Mouse (Mus musculus) lung, adult 2 months (tissue): ENCODE data around the gene Slc25a21.

ENCODE experiments used
- CTCF ChIP-seq: fragments of 200-500 bp; IDR thresholded peaks from 2 replicates; pipeline ENCODE4 v1.5.1; 2011; ENCODE audit warnings: mild to moderate bottlenecking, low read length, control low read depth; ENCODE audit not compliant: insufficient read depth
- POLR2A ChIP-seq: fragments of 200-500 bp; IDR thresholded peaks from 2 replicates; pipeline ENCODE4 v1.6.1; 2011; ENCODE audit warnings: low read depth, mild to moderate bottlenecking, control low read depth, low read length, borderline replicate concordance; ENCODE audit errors: extremely low read depth

DNA sequence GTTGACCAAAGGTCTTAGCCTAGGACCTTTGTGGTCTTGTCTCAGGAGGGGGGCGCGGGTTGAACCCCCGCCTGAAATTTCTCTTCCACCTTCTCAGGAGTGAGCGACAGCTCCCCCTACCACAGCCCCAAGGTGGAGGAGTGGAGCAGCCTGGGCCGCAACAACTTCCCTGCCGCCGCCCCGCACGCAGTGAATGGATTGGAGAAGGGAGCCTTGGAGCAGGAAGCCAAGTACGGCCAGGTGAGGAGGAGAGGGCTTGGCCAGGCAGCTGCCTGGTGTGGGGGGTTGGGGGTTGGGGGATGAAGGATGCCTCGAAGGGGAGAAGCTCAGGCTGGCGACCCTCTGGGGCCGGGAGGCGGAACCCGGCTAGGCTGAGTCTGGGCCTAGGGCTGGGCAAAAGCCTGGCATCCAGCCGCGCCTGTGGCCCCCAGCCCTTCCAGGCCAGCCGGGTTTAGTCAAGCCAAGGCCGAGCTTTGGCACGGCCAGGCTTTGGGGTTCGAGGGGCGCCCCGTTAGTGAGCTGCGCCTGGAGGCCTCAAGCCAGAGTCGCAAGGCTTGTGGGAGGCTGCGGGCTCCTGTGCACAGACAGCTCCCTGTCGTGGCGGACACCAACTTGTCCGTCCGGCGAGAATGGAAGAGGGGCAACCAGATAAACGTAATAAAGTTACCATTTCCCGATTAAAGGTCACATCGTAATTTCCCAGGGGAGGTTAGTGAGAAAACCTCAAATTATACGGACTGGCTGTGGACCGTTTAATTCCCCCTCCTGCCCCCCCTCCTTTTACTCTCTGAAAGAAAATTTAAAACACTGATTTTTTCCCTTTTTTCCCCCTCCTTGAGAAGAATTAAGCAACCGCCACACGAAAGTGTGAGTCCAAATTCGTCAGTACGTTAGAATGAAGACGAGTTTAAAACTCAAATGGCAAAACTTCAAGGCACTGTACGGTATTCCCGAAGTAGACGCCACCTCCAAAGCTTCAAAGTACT, 497.1 kb downstream of the Slc25a21 start:
- no peak for TF ChIP-seq CTCF
- no peak for TF ChIP-seq POLR2A
